Mouse (Mus musculus) thymus, postnatal 25 days (tissue): ENCODE measurements around the gene H2-Q2.
"Not testable (repeated sequence)": the region's sequence is repeated elsewhere in the genome, so short reads cannot be mapped to it uniquely, and the experiment has no call there.

ENCODE experiments used
- DNase-seq: peaks from one replicate; pipeline ENCODE4 v3.0.0; 2022

H2-Q2 gene

DNA sequence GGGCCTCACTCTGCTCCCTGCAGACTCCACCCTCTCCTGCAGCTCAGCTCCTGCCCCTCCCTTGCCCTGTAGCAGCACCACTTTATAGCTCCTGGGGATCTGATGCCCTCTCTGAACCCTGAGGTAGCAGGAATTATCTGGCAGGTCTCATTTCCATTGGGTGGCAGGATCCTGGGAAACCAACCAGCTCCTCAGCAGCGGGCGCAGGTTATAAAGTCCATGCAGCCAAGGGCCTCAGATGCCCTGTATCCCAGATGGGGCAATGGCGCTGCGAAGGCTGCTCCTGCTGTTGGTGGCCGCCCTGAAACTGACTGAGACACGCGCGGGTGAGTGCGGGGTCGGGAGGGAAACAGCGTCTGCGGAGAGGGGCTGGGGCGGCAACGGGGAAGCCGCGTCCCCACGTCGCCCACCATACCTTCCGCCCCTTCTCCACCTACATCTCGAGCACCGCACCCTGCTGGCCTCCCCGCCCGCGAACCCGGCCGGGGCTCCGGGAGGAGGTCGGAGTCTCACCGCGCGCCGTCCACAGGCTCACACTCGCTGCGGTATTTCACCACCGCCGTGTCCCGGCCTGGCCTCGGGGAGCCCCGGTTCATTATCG lies at the start of gene H2-Q2:
TSS of gene H2-Q2 (plus strand) at position 172 of the 601 bp plus-strand sequence.
- DNase-seq = peak; percentile 74

GRCm38 (mm10) chr17:35295796-35296195 lies 46.2 kb upstream of the H2-Q2 start:
- DNase-seq = peak; percentile 92

- DNase-seq = peak; percentile 33
Measured at GRCm38 (mm10) chr17:35300261-35300945, 41.6 kb upstream of the H2-Q2 start.

DNA sequence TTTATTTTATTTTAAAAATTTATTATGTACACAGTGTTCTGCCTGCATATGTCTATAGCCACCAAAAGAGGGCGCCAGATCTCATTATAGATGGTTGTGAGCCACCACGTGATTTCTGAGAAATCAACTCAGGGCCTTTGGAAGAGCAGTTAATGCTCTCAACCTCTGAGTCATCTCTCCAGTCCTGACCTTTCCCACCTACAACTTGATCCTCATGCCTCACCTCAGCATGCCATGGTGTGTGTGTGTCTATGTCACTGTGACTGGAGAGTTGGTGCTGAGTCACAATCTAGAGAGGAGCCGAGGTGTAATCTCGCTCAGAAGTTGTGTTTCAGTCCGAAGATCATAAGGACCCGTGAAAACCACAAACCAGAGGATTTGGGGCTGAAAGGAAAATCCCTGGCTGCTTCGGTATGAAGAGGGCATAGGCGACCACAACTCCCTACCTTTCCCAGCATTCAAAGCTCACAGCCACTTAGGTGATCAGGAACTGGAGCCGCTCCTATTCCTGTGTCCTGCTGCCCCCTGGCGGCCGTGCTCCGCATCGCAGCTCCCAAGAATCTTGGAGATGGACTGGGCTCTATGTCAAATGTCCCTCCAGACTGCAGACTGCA lies 40.3 kb upstream of the H2-Q2 start:
- DNase-seq = peak; percentile 93

- no peak for DNase-seq
Measured at GRCm38 (mm10) chr17:35303271-35303670, 38.8 kb upstream of the H2-Q2 start.

GRCm38 (mm10) chr17:35303756-35304350 lies 38.2 kb upstream of the H2-Q2 start:
- no peak for DNase-seq

GRCm38 (mm10) chr17:35304478-35304877 lies 37.6 kb upstream of the H2-Q2 start:
- DNase-seq = no peak

GRCm38 (mm10) chr17:35304921-35305320 lies 37.1 kb upstream of the H2-Q2 start:
- DNase-seq = not testable (repeated sequence)

GRCm38 (mm10) chr17:35318671-35319070 lies 23.4 kb upstream of the H2-Q2 start:
- peak; percentile 73 for DNase-seq

DNA sequence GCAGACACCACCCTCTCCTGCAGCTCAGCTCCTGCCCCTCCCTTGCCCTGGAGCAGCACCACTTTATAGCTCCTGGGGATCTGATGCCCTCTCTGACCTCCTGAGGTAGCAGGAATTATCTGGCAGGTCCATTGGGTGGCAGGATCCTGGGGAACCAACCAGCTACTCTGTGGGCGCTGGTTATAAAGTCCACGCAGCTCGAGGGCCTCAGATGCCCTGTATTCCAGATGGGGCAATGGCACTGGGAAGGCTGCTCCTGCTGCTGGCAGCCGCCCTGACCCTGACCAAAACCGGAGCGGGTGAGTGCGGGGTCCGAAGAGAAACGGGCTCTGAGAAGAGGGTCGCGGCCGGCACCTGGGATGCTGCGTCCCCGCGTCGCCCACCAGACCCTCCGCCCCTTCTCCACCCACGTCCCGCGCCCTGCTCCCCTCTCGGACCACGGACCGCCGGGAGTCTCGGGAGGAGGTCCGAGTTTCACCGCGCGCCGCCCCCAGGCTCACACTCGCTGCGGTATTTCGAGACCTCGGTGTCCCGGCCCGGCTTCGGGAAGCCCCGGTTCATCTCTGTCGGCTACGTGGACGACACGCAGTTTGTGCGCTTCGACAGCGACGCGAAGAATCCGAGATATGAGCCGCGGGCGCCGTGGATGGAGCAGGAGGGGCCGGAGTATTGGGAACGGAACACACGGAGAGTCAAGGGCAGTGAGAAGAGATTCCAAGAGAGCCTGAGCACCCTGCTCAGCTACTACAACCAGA lies 21.5 kb upstream of the H2-Q2 start, which contains the start of gene H2-Q1:
TSS of gene H2-Q1 (plus strand) at position 79 of the 755 bp plus-strand sequence.
- no peak for DNase-seq

- peak; percentile 59 for DNase-seq
Measured at GRCm38 (mm10) chr17:35325124-35325523, 16.9 kb upstream of the H2-Q2 start.

DNA sequence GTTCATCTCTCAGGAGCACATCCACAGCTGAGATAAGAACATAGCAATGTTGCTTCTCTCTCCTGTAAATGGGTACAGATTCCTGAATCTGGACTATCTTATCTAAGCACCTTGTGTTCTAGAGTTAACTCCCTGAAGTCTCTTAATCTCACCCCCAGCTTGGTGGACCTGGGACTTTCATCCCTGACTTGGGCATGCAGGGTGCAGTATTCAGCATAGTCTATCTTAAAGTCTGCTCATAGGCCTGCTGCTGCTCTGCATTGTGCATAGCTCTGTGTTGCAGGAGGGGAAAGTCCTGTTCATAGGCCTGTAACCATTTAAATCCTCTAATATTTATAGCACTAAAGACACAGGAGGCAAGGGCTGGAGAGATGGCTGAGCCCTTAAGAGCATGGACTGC lies 16.0 kb upstream of the H2-Q2 start:
- DNase-seq = not testable (repeated sequence)

DNA sequence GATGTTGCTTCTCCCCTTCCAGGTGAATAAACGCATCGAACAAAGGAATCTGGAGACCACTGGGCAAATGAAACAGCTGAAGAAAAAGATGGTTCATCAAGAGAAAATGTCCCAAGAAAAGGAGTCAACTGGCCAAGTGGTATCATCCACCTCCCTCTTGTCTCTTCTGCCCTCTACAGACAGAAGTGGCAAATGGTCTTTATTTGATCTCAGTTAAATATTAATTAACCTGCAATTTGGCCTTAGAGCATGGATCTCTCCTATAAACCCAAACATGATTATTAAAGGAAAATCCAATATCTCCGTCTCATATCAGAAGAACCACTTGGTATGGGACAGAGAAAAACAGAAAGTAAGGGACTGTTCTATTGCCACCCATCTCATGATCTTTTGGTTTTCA lies 12.3 kb upstream of the H2-Q2 start:
- not testable (repeated sequence) for DNase-seq

- DNase-seq = peak; percentile 35
Measured at GRCm38 (mm10) chr17:35331546-35331945, 10.5 kb upstream of the H2-Q2 start.

GRCm38 (mm10) chr17:35342711-35343476 lies 852 bp downstream of the H2-Q2 start:
- peak; percentile 46 for DNase-seq

DNA sequence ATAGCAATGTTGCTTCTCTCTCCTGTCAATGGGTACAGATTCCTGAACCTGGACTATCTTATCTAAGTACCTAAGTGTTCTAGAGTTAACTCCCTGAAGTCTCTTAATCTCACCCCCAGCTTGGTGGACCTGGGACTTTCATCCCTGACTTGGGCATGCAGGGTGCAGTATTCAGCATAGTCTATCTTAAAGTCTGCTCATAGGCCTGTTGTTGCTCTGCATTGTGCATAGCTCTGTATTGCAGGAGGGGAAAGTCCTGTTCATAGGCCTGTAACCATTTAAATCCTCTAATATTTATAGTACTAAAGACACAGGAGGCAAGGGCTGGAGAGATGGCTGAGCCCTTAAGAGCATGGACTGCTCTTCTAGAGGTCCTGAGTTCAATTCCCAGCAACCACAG lies 5.6 kb downstream of the H2-Q2 start:
- DNase-seq = not testable (repeated sequence)

GRCm38 (mm10) chr17:35353275-35353674 lies 11.2 kb downstream of the H2-Q2 start:
- peak; percentile 29 for DNase-seq

DNA sequence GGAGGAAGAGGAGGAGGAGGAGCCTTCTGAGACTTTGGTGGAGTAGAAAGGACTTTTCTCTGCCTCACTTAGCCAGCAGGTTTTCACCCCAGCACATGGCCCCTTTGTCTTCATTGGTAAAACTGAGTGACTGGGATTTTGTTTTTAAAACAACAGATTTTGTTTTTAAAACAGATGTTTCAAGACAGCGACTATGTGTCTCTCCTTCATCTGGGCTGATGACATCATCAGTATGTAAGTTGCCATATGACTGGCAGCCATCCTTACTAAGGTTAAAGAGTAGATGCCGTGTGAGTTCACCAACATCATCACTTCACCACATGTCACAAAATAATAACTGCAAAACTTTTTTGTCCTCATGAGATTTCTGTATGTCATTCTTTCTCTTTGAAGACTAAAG lies 12.0 kb downstream of the H2-Q2 start:
- DNase-seq = no peak

- peak; percentile 58 for DNase-seq
Measured at GRCm38 (mm10) chr17:35357086-35357485, 15.0 kb downstream of the H2-Q2 start.

GRCm38 (mm10) chr17:35358763-35359469 lies 16.9 kb downstream of the H2-Q2 start:
- no peak for DNase-seq

- no peak for DNase-seq
Measured at GRCm38 (mm10) chr17:35359470-35359862, 17.4 kb downstream of the H2-Q2 start.

- DNase-seq = peak; percentile 95
Measured at GRCm38 (mm10) chr17:35379369-35379728, 37.3 kb downstream of the H2-Q2 start, which contains the start of gene H2-Q4. Gene H2-Q4, plus strand, starts transcription at chr17:35379617.
